Mouse (Mus musculus): ENCODE data around the gene Mut.

The Mut gene

GRCm38 (mm10) chr17:40934420-40935231, at the start of gene Mut, which contains the start of gene Cenpq:
Mut (plus strand) TSS chr17:40934685.
Cenpq (minus strand) TSS chr17:40935047.
- DNase-seq (ENCODE audit: low spot score in 2 of 2) = peak; percentile 91 to 96

GRCm38 (mm10) chr17:40885155-40885554, 49.3 kb upstream of the Mut start:
- DNase-seq (ENCODE audit: low spot score in 2 of 2) = no peak

DNA sequence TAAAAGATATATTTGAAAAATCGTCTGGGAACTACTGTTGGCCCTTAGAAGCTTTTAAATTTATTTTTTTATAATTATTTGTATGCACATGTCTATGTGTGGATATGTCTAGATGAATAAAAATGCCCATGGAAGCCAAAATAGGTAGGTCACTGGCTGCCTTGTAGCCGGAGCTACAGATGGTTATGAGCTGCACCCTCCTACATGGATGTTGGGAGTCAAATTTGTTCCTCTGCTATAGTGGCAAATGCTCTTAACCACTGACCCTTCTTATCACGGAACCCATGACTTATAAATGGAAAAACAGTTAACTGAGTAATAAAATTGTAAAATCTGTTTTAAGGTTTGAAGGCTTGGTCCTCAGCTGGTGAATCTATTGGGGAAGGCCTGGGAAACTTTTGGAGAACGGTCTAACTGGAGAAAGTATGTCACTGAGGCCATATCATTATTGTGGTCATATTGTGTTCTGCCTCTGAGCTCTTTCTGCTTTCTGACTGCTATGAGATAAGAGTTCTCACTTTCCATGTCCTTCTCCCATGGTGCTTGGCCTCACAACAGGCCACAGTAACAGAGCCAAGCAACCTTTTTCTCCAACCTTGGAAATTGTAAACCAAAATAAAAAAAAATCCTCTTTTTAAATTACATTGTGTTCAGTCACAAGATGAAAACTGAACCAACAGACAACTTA, 46.5 kb upstream of the Mut start:
- no peak for DNase-seq (ENCODE audit: low spot score in 2 of 2)

DNA sequence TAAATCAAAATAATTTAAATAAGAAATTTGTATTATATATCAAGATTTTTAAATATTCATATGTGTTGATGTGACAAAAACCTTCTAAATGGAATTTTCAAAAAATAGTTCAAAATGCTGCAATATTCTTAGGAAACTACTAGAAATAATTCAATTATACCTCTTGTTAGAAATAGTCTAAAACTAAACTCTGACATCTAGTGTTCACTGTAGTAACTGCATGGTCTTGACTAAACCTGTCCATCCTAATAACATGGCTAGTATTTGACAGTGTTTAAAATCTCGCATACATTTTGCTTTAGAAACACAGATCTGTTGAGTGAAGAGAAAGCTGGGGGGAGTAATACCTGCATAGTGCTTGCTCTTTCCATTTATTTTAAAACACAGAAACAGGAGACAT, 37.6 kb upstream of the Mut start:
- DNase-seq (ENCODE audit: low spot score in 2 of 2) = no peak

DNA sequence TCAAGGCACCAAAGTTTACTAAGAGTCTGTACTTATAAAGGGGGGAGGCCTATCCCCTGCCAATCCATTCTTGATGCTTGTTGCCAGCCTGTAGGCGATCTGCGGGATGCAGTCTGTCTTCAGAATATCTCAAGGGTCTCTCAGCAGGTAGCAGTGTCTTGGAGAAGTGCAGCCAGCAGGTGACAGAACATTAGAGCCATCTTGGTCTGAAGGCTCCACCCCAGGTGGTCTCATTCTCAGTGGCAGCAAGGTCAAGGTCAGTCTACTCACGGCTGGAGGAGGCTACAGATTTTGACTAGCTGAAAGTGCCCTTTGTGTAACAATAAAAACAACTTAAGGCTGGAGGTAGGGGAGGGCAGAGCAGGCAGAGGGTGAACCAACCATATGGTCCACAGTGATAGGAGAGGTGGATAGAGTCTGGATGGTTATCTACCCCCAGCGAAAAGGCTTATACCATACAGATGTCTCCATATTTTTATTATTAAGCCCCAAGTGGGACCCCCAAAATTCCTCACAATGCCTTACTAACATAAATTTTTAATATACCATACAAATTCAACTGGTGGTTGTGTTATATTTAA, 34.6 kb upstream of the Mut start:
- DNase-seq (ENCODE audit: low spot score in 2 of 2) = no peak

DNA sequence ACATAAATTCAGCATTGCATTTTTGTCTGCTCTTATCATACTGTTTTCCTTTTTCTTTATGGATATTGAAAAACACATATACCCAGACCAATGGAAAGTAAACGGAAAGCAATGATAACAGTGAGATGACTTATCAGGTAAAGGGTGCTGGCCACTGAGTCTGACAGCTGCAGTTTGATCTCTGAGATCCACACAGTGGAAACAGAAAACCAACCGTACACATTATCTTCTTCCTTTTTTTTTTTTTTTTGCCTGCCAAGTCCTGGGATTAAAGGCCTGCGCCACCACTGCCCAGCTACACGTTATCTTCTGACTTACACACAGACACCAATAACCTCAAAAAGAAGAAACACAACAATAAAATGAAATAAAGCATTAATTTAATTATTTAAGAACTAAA, 31.1 kb upstream of the Mut start:
- DNase-seq (ENCODE audit: low spot score in 2 of 2) = no peak

DNA sequence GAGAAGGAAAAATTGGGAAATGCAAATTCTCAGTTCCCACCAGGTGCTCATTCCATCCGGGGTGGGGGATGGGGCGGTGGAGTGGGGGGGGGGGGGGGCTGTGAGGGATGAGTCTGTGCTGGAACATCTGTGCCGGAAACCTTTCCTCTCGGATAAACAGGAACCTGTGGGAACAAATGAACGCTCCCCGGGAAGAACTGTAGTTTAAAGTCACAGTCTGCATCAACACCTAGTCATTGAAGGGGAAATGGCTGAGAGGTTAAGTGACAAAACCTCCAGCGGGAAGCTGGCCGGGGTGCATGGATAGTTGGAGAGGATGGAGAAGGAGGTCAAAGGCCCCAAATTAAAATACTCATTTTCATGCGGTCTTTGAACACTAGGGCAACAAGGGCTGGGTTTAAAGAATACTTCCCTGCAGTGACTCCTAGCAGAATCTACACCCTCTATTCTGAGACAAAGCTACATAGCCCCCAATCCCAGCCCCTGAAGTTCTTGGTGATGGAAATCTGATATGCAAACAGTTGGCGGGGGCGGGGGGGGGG, 30.4 kb upstream of the Mut start:
- DNase-seq (ENCODE audit: low spot score in 2 of 2) = no peak

DNA sequence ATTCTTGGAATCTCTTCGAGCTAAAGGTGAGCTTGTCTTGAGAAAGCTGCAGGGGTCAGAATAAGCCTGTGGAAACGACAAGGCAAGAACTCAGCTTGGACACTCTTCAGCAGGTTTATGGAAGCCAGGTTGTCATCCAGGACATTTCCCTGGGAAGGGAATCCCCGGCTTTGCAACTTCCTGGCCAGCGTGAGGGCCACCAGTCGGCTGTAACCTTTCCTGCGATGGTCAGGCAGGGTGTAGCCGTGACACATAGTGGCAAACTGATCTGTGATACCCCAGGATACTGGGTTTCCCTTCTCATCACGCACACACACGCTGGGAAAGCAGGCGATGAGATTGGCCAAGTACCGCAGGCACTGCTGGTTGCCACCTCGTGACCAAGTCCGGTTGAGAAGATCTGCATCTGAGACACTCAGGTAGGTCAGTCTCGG, 29.7 kb upstream of the Mut start:
- no peak for DNase-seq (ENCODE audit: low spot score in 2 of 2)

DNA sequence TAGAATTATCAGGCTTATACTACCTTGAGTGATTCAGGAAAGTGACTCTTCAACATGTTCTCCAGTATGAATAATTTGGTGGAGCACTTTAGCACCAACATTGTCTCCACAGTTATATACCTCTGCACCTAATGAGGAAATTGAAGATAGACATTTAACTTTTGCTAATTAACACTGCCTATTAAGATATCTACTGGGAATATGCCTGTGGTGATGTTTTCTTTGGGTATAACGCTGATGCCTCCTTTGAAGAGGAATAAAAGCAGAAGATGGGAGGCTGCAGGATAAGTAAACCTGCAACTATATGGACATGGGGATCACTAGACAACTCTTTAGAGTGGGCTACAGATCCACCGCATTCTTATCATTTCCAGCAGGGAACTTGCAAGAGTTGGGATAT, 20.2 kb upstream of the Mut start, which contains the start of gene Glyatl3:
Glyatl3 (minus strand) TSS at position 101 of the 400 bp plus-strand sequence.
- no peak for DNase-seq (ENCODE audit: low spot score in 2 of 2)

DNA sequence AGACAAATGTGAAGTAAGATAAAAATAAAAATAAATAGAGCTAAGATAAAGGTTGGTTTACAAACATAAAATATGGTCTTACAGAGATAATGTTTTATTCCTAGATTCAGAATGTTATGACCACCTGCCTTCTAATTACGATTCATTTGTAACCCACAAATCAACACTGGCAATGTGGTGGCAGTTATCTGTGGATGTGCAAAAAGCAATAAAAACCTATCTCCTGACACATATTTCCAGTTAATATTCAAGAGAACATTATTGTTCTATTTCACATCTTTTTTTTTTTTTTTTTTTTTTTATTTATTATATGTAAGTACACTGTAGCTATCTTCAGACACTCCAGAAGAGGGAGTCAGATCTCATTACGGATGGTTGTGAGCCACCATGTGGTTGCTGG, 19.0 kb upstream of the Mut start:
- no peak for DNase-seq (ENCODE audit: low spot score in 2 of 2)

DNA sequence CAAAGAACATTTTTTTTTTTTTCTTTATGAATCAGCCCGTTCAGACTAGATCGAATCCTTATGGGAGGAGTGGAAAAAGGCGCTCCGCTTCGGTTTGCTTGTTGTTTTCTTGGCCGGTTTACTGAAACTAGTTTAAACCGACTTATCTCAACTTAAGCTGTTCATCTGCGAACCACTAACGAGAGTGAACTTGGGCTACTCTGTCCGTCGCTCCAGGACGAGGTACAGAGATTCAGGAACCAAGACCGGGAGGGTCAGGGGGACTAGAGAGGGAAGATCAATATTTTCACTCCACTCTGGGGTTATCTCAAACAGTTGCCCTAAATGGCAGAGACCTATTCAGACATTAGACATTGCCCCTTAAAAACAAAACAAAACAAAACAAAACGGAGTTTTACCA, 500 bp upstream of the Mut start:
- DNase-seq (ENCODE audit: low spot score in 2 of 2) = peak in 1 of 2 experiments; percentile 7

GRCm38 (mm10) chr17:40948518-40948917, 14.0 kb downstream of the Mut start:
- no peak for DNase-seq (ENCODE audit: low spot score in 2 of 2)

DNA sequence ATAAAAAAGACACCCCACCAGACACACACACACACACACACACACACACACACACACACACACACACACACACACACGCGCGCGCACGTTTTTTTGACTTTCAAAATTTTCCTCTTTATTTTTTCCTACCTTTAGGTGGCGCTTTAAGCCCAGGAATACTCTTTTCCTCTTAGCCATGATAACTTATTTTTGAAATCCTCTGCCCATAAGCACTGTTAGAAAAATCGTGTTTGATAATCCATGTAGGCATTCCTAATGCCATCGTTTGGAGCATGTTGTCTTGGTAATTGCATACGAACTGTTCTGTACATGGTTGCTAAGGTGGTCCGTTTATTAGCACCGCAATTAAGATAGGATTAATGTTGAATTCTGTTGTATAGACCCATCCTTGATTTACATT, 43.4 kb downstream of the Mut start:
- no peak for DNase-seq (ENCODE audit: low spot score in 2 of 2)

DNA sequence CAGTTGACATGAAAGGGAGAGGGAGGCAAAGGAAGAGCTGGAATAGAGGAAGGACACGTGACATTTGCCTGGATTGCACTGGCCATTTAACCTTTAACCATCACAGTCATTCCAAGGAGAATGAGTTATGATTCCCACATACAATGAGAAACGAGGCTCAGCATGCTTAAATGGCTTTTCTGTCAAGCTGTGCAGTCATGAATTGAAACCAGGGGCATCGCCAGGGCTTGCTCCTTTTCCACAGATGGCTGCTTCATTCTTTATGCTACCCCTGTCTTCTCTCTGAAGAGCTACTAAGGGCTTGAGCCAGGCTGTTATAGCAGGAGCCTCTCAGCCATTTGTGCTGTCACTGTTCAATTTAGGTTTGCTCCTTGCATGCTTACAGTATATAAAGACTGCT, 57.6 kb downstream of the Mut start:
- no peak for DNase-seq (ENCODE audit: low spot score in 2 of 2)
